Mouse (Mus musculus) MEL (cell line): ENCODE measurements around the gene Vgll4. TPM values are rescaled to one million over a fixed set of nuclear protein-coding genes. Genes with fewer than 3 reads are reported as not detected.

Experiments used
- DNase-seq: peaks from one replicate; pipeline ENCODE4 v3.0.0; 2011; ENCODE audit warnings: low read depth, low spot score
- H3K27ac ChIP-seq: 2 replicates; pipeline ENCODE4 v1.5.1; 2012; ENCODE audit warnings: low read depth, mild to moderate bottlenecking, control low read depth, low read length, moderate library complexity; ENCODE audit not compliant: control insufficient read depth
- H3K27me3 ChIP-seq, 2 experiments: fragments of 150-350 bp in 1 of 2; sonication (generic) in 1 of 2; 2 replicates each; pipeline ENCODE4 v1.6.1; 2012; ENCODE audit warnings: low read length in 2 of 2, mild to moderate bottlenecking in 2 of 2, improper control_type of control experiment in 1 of 2, moderate library complexity in 1 of 2; ENCODE audit not compliant: insufficient read depth in 2 of 2, control insufficient read depth in 1 of 2
- H3K36me3 ChIP-seq, 2 experiments: 2 replicates each; pipeline ENCODE4 v1.6.1; 2012 to 2014; ENCODE audit warnings: low read length in 2 of 2, improper control_type of control experiment in 1 of 2, inconsistent platforms in 1 of 2, mild to moderate bottlenecking in 1 of 2; ENCODE audit not compliant: insufficient read depth in 2 of 2, control insufficient read depth in 1 of 2
- H3K4me1 ChIP-seq, 2 experiments: fragments of 150-350 bp in 1 of 2; sonication (generic) in 1 of 2; 2 replicates each; pipeline ENCODE4 v1.6.1; 2012; ENCODE audit warnings: low read length in 2 of 2, improper control_type of control experiment in 1 of 2, mild to moderate bottlenecking in 1 of 2; ENCODE audit not compliant: insufficient read depth in 2 of 2, control insufficient read depth in 1 of 2
- H3K4me3 ChIP-seq, 2 experiments: fragments of 150-350 bp in 1 of 2; sonication (generic) in 1 of 2; 2 replicates each; pipeline ENCODE4 v1.5.1; 2012; ENCODE audit warnings: low read depth in 2 of 2, low read length in 2 of 2, mild to moderate bottlenecking in 2 of 2, moderate library complexity in 2 of 2, control low read depth in 1 of 2, improper control_type of control experiment in 1 of 2; ENCODE audit not compliant: control insufficient read depth in 1 of 2, insufficient read depth in 1 of 2
- H3K79me2 ChIP-seq: 2 replicates; pipeline ENCODE4 v1.6.1; 2012; ENCODE audit warnings: mild to moderate bottlenecking, low read length, moderate library complexity; ENCODE audit not compliant: control insufficient read depth, poor library complexity, insufficient read depth
- H3K9ac ChIP-seq: 2 replicates; pipeline ENCODE4 v1.6.1; 2012; ENCODE audit warnings: low read depth, mild to moderate bottlenecking, control low read depth, low read length, moderate library complexity; ENCODE audit not compliant: control insufficient read depth, poor library complexity, severe bottlenecking
- H3K9me3 ChIP-seq: fragments of 150-350 bp; sonication (generic); replicated peaks from 2 replicates; pipeline ENCODE4 v1.6.1; 2012; ENCODE audit warnings: mild to moderate bottlenecking, low read length, improper control_type of control experiment, moderate library complexity; ENCODE audit not compliant: insufficient read depth
- BHLHE40 ChIP-seq: IDR thresholded peaks from 2 replicates; pipeline ENCODE4 v1.6.1; 2012; ENCODE audit warnings: low read depth, mild to moderate bottlenecking, inconsistent platforms, low read length, improper control_type of control experiment, borderline replicate concordance
- CTCF ChIP-seq, 3 experiments: IDR thresholded peaks in 2 of 3; conservative IDR thresholded peaks in 1 of 3; 2 replicates each; pipeline ENCODE4 v1.5.1; 2011 to 2012; ENCODE audit warnings: low read length in 3 of 3, low read depth in 2 of 3, mild to moderate bottlenecking in 2 of 3, improper control_type of control experiment in 1 of 3, inconsistent platforms in 1 of 3, mixed read lengths in 1 of 3, moderate library complexity in 1 of 3; ENCODE audit not compliant: control insufficient read depth in 1 of 3, insufficient read depth in 1 of 3, poor library complexity in 1 of 3, severe bottlenecking in 1 of 3
- E2F4 ChIP-seq: IDR thresholded peaks from 2 replicates; pipeline ENCODE4 v1.6.1; 2011; ENCODE audit warnings: low read depth, low read length, improper control_type of control experiment, borderline replicate concordance
- EP300 ChIP-seq, 2 experiments: IDR thresholded peaks; 2 replicates each; pipeline ENCODE4 v1.6.1; 2011; ENCODE audit warnings: improper control_type of control experiment in 2 of 2, low read length in 2 of 2, low read depth in 1 of 2, mild to moderate bottlenecking in 1 of 2
- ETS1 ChIP-seq: IDR thresholded peaks from 2 replicates; pipeline ENCODE4 v1.6.1; 2012; ENCODE audit warnings: low read depth, mild to moderate bottlenecking, inconsistent platforms, low read length, improper control_type of control experiment, moderate library complexity
- GABPA ChIP-seq: IDR thresholded peaks from 2 replicates; pipeline ENCODE4 v1.6.1; 2012; ENCODE audit warnings: low read depth, mild to moderate bottlenecking, inconsistent platforms, low read length, improper control_type of control experiment, moderate library complexity
- JUND ChIP-seq: IDR thresholded peaks from 2 replicates; pipeline ENCODE4 v1.6.1; 2011; ENCODE audit warnings: low read depth, mild to moderate bottlenecking, improper control_type of control experiment, low read length
- KAT2A ChIP-seq: conservative IDR thresholded peaks from 2 replicates; pipeline ENCODE4 v1.6.1; 2012; ENCODE audit warnings: low read depth, low read length, improper control_type of control experiment, inconsistent platforms
- MAFK ChIP-seq: IDR thresholded peaks from 2 replicates; pipeline ENCODE4 v1.6.1; 2011; ENCODE audit warnings: low read depth, mild to moderate bottlenecking, low read length, improper control_type of control experiment, borderline replicate concordance
- MAX ChIP-seq: IDR thresholded peaks from 2 replicates; pipeline ENCODE4 v1.6.1; 2011; ENCODE audit warnings: low read length, improper control_type of control experiment
- MYB ChIP-seq: IDR thresholded peaks from 2 replicates; pipeline ENCODE4 v1.6.1; 2011; ENCODE audit warnings: mild to moderate bottlenecking, low read depth, low read length, improper control_type of control experiment
- NRF1 ChIP-seq: IDR thresholded peaks from 2 replicates; pipeline ENCODE4 v1.6.1; 2014; ENCODE audit warnings: low read depth, mild to moderate bottlenecking, inconsistent platforms, low read length, improper control_type of control experiment, moderate library complexity; ENCODE audit not compliant: poor library complexity, insufficient read depth, severe bottlenecking
- POLR2A ChIP-seq, 2 experiments: IDR thresholded peaks; 2 replicates each; pipeline ENCODE4 v1.6.1; 2011 to 2012; ENCODE audit warnings: low read length in 2 of 2, mild to moderate bottlenecking in 2 of 2, control low read depth in 1 of 2, improper control_type of control experiment in 1 of 2, low read depth in 1 of 2, moderate library complexity in 1 of 2; ENCODE audit not compliant: control insufficient read depth in 1 of 2, insufficient read depth in 1 of 2, poor library complexity in 1 of 2
- SMC3 ChIP-seq: IDR thresholded peaks from 2 replicates; pipeline ENCODE4 v1.6.1; 2011; ENCODE audit warnings: low read depth, low read length, improper control_type of control experiment
- TAL1 ChIP-seq: IDR thresholded peaks from 2 replicates; pipeline ENCODE4 v1.6.1; 2012; ENCODE audit warnings: mild to moderate bottlenecking, inconsistent platforms, low read length, moderate library complexity, mixed read lengths
- TCF12 ChIP-seq: IDR thresholded peaks from 2 replicates; pipeline ENCODE4 v1.6.1; 2014; ENCODE audit warnings: low read depth, mild to moderate bottlenecking, inconsistent platforms, low read length, improper control_type of control experiment, moderate library complexity
- UBTF ChIP-seq: IDR thresholded peaks from 2 replicates; pipeline ENCODE4 v1.6.1; 2012; ENCODE audit warnings: low read depth, mild to moderate bottlenecking, inconsistent platforms, low read length, improper control_type of control experiment, moderate library complexity, borderline replicate concordance; ENCODE audit not compliant: insufficient read depth
- USF1 ChIP-seq: IDR thresholded peaks from 2 replicates; pipeline ENCODE4 v1.6.1; 2014; ENCODE audit warnings: low read depth, mild to moderate bottlenecking, inconsistent platforms, low read length, improper control_type of control experiment, moderate library complexity
- ZC3H11A ChIP-seq: IDR thresholded peaks from 2 replicates; pipeline ENCODE4 v1.6.1; 2012; ENCODE audit warnings: low read depth, mild to moderate bottlenecking, inconsistent platforms, low read length, improper control_type of control experiment
- ZKSCAN1 ChIP-seq: IDR thresholded peaks from 2 replicates; pipeline ENCODE4 v1.6.1; 2012; ENCODE audit warnings: low read depth, mild to moderate bottlenecking, inconsistent platforms, low read length, improper control_type of control experiment, moderate library complexity
- polyA plus RNA-seq, 2 experiments: library from polyadenylated mRNA; stranded (reverse) in 1 of 2; unstranded in 1 of 2; fragments of >175 nt in 1 of 2; fragments of >200 nt in 1 of 2; gene quantifications; 2 replicates each; pipeline versions ENCODE4 v1.2.1 to v1.2.4; 2012; ENCODE audit warnings: low replicate concordance in 2 of 2, low read depth in 1 of 2; ENCODE audit not compliant: insufficient read length in 2 of 2, insufficient read depth in 1 of 2, missing spikeins in 1 of 2
- total RNA-seq: library from RNA; depleted of rRNA; stranded (reverse); fragments of 300-350 nt; gene quantifications from 2 replicates; pipeline ENCODE4 v1.2.3, GENCODE M21; 2012

Vgll4 gene
- total and polyA plus RNA-seq, 3 experiments = 18.1 to 21.5 TPM; not detected in 1

DNA sequence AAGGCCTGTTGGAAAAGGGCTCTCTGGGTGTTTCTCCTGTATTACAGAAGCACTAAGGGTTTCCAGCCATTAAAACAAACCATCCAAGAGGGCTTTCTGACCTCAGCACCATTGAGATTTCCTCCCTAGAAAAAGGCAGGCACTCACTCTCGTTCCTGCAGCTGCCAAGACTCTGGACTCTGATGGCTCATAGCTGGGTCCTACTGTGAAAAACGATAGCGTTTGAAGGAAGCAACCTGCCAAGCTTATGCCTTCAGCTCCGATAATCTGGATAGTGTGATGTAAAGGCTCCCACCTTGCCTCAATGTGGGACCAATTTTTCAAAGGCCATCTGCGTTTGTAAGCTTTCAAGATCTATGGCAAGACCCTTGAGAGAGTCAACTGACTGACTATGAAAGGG lies 24.3 kb upstream of the Vgll4 start:
- Histone ChIP-seq H3K36me3 (no peaks in the 10 kb centered on the region), H3K4me1 (no peaks in the 10 kb centered on the region), H3K79me2 (no peaks in the 10 kb centered on the region)

DNA sequence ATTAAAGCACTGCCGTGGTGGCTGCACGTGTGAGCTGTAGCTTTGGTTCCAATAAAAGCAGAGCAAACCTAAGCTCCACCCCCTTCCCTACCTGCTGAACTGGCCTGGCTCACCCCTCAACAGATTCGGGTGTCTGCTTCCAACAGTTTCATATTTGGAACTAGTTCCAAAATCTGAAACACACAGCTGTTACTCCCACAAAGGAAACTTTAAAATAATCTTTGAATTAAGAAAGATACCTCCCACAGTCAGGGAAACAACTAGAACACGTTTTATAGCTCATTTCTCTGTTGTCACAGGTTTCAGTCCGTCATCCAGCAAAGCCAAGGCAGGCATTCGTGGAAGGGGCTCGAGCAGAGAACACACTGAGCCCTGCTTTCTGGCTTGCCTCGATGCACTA lies 23.9 kb upstream of the Vgll4 start:
- Histone ChIP-seq H3K4me1 (no peaks in the 10 kb centered on the region), H3K27ac (no peak overlapping the region), H3K9ac (no peak overlapping the region), H3K36me3 (no peaks in the 10 kb centered on the region), H3K9me3 (no peaks in the 10 kb centered on the region)
- DNase-seq = no peak
- TF ChIP-seq MAFK = no peak
- TF ChIP-seq EP300 (IDR thresholded peaks at IDR 0.05; ENCODE audit: low read depth in 1 of 2, low read length in 2 of 2) = no peak
- TF ChIP-seq, all 39 proteins: peak for 0
- Histone ChIP-seq H3K4me3 (no peak overlapping the region), H3K27me3 (no peaks in the 10 kb centered on the region), H3K79me2 (no peaks in the 10 kb centered on the region)

More for the DNA sequence above, 24.3 kb upstream of the Vgll4 start:
- no peaks in the 10 kb centered on the region for H3K9me3 ChIP-seq
- no peaks in the 10 kb centered on the region for H3K27me3 ChIP-seq
- no peak overlapping the region for H3K4me3 ChIP-seq
- DNase-seq = no peak
- H3K27ac ChIP-seq = no peak overlapping the region
- no peak overlapping the region for H3K9ac ChIP-seq
- TF ChIP-seq NRF1 (no peak), MYB (no peak), E2F4 (no peak), JUND (no peak), MAX (no peak), BHLHE40 (no peak), TCF12 (no peak), KAT2A (no peak), ZKSCAN1 (no peak), POLR2A (IDR thresholded peaks at IDR 0.05; ENCODE audit: control insufficient read depth in 1 of 2, insufficient read depth in 1 of 2, low read depth in 1 of 2, low read length in 2 of 2, poor library complexity in 1 of 2) (no peak), ETS1 (no peak), TAL1 (no peak), ZC3H11A (no peak), GABPA (no peak), USF1 (no peak), UBTF (no peak), CTCF (IDR thresholded peaks at IDR 0.05 in 2 of 3, conservative IDR thresholded peaks at IDR 0.05 in 1 of 3; ENCODE audit: control insufficient read depth in 1 of 3, insufficient read depth in 1 of 3, low read depth in 2 of 3, low read length in 3 of 3, poor library complexity in 1 of 3, severe bottlenecking in 1 of 3) (no peak), SMC3 (no peak), MAFK (no peak)
